Mouse (Mus musculus) brain, embryonic 14.5 days (tissue): ENCODE data around the gene Endod1.
A peak's percentile ranks its signal among the peaks of the same experiment; 100 is the strongest.

ENCODE experiments used
- CTCF ChIP-seq: fragments of 200-500 bp; IDR thresholded peaks from 2 replicates; pipeline ENCODE4 v1.5.1; 2012; ENCODE audit warnings: inconsistent platforms, mild to moderate bottlenecking, moderate library complexity, borderline replicate concordance; ENCODE audit not compliant: insufficient read depth, insufficient read length; ENCODE audit errors: extremely low read depth
- POLR2A ChIP-seq: fragments of 200-500 bp; IDR thresholded peaks from 2 replicates; pipeline ENCODE4 v1.6.1; 2012; ENCODE audit warnings: mild to moderate bottlenecking, inconsistent platforms, borderline replicate concordance; ENCODE audit not compliant: poor library complexity, insufficient read depth, insufficient read length, severe bottlenecking; ENCODE audit errors: extremely low read depth

- TF ChIP-seq CTCF (peak; percentile 49; the same call in 1 of the 2 replicates), POLR2A (no peak)
Observed at GRCm38 (mm10) chr9:14357033-14357432, 24.3 kb downstream of the Endod1 start.
